Mouse (Mus musculus) heart, embryonic 13.5 days (tissue): ENCODE measurements around the gene Nr1i3. TPM values are rescaled to one million over a fixed set of nuclear protein-coding genes. Genes with fewer than 3 reads are reported as not detected.

Experiments used
- polyA plus RNA-seq: library from polyadenylated mRNA; unstranded; fragments of >200 nt; fragmentation: Nextera tagmentation; extraction: Ambion mirVana; gene quantifications from 2 replicates; pipeline ENCODE4 v1.2.1, GENCODE M21; 2015

The Nr1i3 gene
- polyA plus RNA-seq, 1 experiment from 2014 or later = 0.25 TPM

Other genes starting within 250 kb of the Nr1i3 start
- 0.27 and 0.76 TPM in 2 replicates for gene Fcgr2b, start 237.4 kb upstream of the Nr1i3 start, polyA plus RNA-seq
- gene Fcgr4, start 195.1 kb upstream of the Nr1i3 start, polyA plus RNA-seq = 0.37 and 0.85 TPM in 2 replicates
- gene Fcgr3, start 149.0 kb upstream of the Nr1i3 start, polyA plus RNA-seq = 6.9 and 9.1 TPM in 2 replicates
- 2.8 TPM in 2 replicates for gene Cfap126, start 100.1 kb upstream of the Nr1i3 start, polyA plus RNA-seq
- 457 and 493 TPM in 2 replicates for gene Sdhc, start 63.4 kb upstream of the Nr1i3 start, polyA plus RNA-seq
- gene Mpz, start 63.3 kb upstream of the Nr1i3 start, polyA plus RNA-seq = 0.33 and 0.36 TPM in 2 replicates
- 38.3 and 39.3 TPM in 2 replicates for gene Pcp4l1, start 17.7 kb upstream of the Nr1i3 start, polyA plus RNA-seq
- 44.8 and 52.5 TPM in 2 replicates for gene Tomm40l, start 8.5 kb downstream of the Nr1i3 start, polyA plus RNA-seq
- 21.9 and 119 TPM in 2 replicates for gene Apoa2, start 11.1 kb downstream of the Nr1i3 start, polyA plus RNA-seq
- gene Fcer1g, start 20.4 kb downstream of the Nr1i3 start, polyA plus RNA-seq = 29.5 and 33.1 TPM in 2 replicates
- gene Adamts4, start 36.5 kb downstream of the Nr1i3 start, polyA plus RNA-seq = 3.5 and 3.6 TPM in 2 replicates
- 424 and 495 TPM in 2 replicates for gene Ndufs2, start 37.4 kb downstream of the Nr1i3 start, polyA plus RNA-seq
- gene B4galt3, start 56.4 kb downstream of the Nr1i3 start, polyA plus RNA-seq = 54.6 and 55.1 TPM in 2 replicates
- gene Ppox, start 67.2 kb downstream of the Nr1i3 start, polyA plus RNA-seq = 36.1 and 42.1 TPM in 2 replicates
- 48.4 and 52.2 TPM in 2 replicates for gene Usp21, start 74.0 kb downstream of the Nr1i3 start, polyA plus RNA-seq
- gene Ufc1, start 81.1 kb downstream of the Nr1i3 start, polyA plus RNA-seq = 77.2 and 89.6 TPM in 2 replicates
- gene Dedd, start 115.2 kb downstream of the Nr1i3 start, polyA plus RNA-seq = 34.6 and 37.6 TPM in 2 replicates
- gene Nit1, start 131.7 kb downstream of the Nr1i3 start, polyA plus RNA-seq = 34.8 and 36.9 TPM in 2 replicates
- gene Pfdn2, start 131.7 kb downstream of the Nr1i3 start, polyA plus RNA-seq = 85.4 and 97.8 TPM in 2 replicates
- 0.65 and 0.76 TPM in 2 replicates for gene Klhdc9, start 146.8 kb downstream of the Nr1i3 start, polyA plus RNA-seq
- gene Nectin4, start 156.1 kb downstream of the Nr1i3 start, polyA plus RNA-seq = 0.23 and 0.27 TPM in 2 replicates
- 0.78 and 0.92 TPM in 2 replicates for gene Arhgap30, start 175.0 kb downstream of the Nr1i3 start, polyA plus RNA-seq
- 52.1 and 53.3 TPM in 2 replicates for gene Usf1, start 197.3 kb downstream of the Nr1i3 start, polyA plus RNA-seq
- 3.1 and 3.6 TPM in 2 replicates for gene Tstd1, start 204.9 kb downstream of the Nr1i3 start, polyA plus RNA-seq
- gene F11r, start 223.6 kb downstream of the Nr1i3 start, polyA plus RNA-seq = 61.8 and 66.1 TPM in 2 replicates